Mouse (Mus musculus) neutrophil, adult 5-6 weeks (primary cell): ENCODE results near the gene Rps9. TPM values are rescaled to one million over a fixed set of nuclear protein-coding genes. Genes with fewer than 3 reads are reported as not detected.

ENCODE experiments used
- ATAC-seq: fragments of 151-379, 151-347 bp; 2 replicates; pipeline ENCODE4 v1.8.0; 2017; ENCODE audit warnings: mild to moderate bottlenecking, moderate TSS enrichment; ENCODE audit not compliant: insufficient number of reproducible peaks, poor library complexity, low FRiP score, severe bottlenecking; ENCODE audit errors: extremely low read depth
- total RNA-seq: library from RNA; stranded (forward); fragments of 200-1000 nt; gene quantifications from 2 replicates; pipeline ENCODE4 v1.2.3, GENCODE M21; 2017

Rps9 gene
- total RNA-seq, result 1,508 and 1,604 TPM in 2 replicates

DNA sequence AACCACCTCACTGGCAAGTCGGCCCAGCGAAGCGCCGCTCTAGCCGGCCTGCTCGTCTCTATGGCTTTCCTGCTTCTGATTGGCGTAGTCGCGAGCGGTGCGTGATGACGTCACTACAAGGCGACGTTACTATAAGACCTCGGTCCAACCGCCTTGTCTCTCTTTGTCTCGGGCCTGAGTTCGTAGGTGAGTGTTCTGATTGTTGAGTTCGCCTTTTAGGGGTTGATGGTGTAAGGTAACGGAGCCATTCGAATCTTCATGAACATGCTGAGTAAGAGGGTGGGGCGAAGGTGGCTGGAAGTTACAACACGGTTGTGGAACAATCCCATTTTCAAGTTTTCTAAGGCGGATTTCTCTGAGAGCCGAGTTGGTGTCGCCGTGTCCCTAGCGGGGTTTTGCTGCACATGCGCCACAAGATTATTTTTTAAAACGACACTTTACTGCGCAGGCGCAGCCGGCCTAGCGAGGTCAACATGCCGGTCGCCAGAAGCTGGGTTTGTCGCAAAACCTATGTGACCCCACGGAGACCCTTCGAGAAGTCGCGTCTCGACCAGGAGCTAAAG, at the start of gene Rps9:
Gene Rps9 (plus strand): TSS at position 115 of the 563 bp plus-strand sequence.
- peak; percentile 86 for ATAC-seq

GRCm38 (mm10) chr7:3656966-3657365, 46.8 kb upstream of the Rps9 start:
- no peak for ATAC-seq

DNA sequence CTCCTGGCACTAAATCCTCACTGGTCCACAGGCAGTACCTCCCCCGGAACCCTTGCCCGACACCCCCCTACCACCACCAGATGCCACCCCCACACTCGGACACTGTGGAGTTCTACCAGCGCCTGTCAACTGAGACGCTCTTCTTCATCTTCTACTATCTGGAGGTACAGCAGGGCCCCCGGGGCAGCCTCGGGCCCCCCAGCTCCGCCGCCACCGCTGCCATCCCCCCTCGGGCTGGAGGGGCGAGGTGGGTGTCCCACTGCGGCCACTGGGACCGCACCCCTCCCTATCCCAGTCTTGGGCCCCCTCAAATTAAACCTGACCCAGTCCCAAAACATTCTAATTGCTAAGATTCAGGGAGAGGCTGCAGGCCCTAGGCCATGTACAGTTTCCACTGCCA, 45.2 kb upstream of the Rps9 start:
- ATAC-seq, result no peak

GRCm38 (mm10) chr7:3664524-3665214, 39.1 kb upstream of the Rps9 start:
- ATAC-seq, result no peak

DNA sequence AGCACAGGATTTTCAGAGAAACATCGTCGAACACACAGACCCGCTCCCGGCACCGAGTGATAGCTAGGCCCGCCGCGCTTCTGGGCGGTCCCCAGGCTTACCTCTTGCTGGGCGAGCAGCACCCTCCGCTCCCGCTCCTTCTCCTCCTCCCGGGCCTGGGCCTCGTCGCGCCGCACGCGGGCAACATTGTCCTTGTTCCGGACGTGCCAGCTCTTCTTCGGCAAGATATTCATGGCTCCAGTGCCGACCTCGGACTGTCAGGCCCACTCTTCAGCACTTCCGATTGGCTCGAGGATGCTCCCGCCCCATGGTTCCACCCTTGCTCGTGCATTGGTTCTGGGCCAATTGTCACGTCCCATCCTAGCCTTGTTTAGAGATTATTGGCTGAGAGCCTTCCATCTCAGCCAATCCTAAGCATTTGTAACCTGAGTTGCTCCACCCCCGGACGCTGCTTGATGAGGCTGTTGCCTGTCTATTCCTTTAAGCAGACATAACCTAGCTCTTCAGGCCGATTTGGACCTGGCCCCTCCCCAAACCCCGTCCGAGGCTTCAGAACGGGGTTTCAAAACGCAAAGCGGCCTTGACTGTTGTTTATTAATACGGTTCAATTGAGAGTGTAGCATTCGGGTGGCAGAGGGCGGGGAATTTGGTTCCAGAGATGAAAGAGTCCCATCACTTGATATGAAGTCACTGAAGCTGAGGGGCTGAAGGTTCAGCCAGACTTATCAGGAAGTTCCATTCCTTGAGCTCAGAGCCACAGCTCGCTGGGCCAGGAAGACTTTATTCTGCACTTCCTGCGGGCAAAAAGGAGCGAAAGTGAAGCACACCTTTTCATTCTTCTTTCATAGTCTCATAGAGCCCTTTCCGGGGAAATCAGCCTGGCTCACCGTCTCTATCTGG, 38.3 kb upstream of the Rps9 start, which contains the start of gene Leng1:
Gene Leng1 (minus strand): TSS at position 626 of the 900 bp plus-strand sequence.
- ATAC-seq, result peak; percentile 98

GRCm38 (mm10) chr7:3666921-3667391, 36.8 kb upstream of the Rps9 start:
- ATAC-seq, result no peak

DNA sequence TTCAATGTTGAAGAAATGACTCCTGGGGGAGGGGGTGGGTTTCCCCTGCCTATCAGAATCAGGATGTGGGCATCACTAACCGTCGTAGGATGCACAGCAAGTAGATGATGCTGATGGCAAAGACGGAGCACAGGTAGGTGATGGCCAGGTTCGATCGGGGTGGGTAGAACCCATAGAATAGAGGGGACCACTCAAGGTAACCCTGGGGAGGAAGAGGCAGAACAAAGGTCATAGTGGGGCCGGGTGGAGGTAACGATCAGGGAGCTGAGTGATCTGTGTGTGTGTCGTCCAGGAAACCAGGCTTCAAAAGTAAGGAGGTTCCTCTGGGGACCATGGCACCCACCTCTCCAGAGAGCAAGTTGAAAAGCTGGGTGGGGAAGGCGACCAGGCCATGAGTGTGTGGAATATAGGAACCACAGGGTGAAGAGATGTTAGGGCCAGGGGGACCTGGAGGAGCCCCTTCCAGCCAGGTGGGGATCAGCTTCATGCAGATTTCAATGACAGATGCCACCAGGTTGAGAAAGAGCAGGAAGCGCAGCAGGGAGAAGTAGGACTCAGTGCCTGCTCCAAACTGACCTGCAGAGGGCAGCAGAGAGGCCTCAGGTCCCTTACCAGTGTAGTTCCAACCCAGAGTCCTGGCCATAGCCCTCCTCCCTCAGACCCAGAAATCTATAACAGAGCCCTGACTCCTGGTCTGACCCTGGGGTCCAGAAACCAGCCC, 29.1 kb upstream of the Rps9 start:
- ATAC-seq, result peak; percentile 90

GRCm38 (mm10) chr7:3675228-3675548, 28.6 kb upstream of the Rps9 start:
- ATAC-seq, result no peak

DNA sequence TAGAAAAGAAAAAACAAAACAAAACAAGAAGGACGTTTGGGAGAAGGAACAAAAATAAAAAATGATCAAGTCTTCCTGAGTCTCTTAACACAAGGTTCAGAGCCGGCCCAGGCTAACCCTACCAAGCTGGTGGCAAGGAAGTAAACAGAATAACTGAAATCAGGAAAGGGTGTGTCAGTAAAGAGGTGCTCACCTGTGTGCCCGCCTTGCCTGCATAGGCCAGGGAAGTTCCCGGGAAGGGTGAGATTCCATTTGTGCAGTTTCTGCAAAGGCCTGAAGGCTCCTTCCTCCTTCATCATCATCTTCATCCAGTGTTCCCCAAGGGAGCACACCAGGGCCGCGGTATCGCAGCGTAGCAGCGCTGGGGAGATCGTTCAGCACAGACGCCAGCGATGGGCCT, 27.4 kb upstream of the Rps9 start:
- no peak for ATAC-seq

DNA sequence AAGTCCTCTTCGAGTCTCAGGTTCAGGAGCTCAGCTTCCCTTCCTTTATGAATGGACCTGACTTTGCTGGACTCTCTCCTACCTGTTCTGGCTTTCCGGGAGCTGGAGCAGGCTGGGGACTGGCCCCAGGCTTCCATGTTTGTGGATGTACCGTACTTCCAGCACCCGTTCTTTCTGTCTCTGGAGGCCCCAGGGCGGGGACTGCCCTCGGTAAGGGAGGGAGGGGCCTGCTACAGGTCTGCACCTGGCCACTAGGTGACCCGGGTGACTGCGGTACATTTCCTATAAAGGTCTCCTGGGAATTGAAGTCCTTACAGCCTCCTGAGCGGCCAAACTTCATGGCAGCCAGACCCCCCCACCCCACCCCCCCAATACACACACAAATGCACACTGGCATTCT, 26.5 kb upstream of the Rps9 start, which contains the start of gene Tmc4:
Gene Tmc4 (minus strand): TSS at position 212 of the 400 bp plus-strand sequence.
- no peak for ATAC-seq

DNA sequence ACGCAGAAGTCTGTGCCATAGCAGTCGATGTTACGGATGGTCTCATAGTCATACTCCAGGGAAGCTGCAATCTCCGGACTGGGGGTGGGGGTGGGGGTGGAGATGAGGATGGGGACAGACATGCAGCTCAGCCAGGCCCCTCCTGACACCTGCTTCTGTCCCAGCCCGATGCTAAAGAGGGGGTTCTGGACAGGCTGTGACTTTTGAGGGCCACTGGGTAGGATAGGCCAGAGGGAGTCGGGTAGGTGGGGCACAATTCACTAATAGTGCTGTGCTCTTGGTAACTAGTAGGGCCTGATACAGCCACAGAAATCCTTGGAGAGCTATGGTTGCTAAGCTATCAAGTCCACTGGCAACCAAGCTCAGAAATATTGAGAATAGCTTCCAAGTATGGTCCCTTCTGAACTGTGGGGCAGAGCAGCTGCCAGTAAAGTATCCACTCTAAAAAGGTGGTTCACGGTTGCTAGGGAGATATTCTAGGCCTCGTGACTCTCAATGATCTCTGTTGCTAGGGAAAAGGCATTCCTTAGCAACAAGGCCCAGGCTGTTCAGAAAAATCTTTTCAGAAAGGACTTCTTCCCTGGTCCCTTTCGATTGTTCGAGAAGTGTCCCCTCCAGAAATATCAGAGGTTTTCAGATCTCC, 19.8 kb upstream of the Rps9 start:
- no peak for ATAC-seq

GRCm38 (mm10) chr7:3684698-3685097, 19.1 kb upstream of the Rps9 start:
- no peak for ATAC-seq

DNA sequence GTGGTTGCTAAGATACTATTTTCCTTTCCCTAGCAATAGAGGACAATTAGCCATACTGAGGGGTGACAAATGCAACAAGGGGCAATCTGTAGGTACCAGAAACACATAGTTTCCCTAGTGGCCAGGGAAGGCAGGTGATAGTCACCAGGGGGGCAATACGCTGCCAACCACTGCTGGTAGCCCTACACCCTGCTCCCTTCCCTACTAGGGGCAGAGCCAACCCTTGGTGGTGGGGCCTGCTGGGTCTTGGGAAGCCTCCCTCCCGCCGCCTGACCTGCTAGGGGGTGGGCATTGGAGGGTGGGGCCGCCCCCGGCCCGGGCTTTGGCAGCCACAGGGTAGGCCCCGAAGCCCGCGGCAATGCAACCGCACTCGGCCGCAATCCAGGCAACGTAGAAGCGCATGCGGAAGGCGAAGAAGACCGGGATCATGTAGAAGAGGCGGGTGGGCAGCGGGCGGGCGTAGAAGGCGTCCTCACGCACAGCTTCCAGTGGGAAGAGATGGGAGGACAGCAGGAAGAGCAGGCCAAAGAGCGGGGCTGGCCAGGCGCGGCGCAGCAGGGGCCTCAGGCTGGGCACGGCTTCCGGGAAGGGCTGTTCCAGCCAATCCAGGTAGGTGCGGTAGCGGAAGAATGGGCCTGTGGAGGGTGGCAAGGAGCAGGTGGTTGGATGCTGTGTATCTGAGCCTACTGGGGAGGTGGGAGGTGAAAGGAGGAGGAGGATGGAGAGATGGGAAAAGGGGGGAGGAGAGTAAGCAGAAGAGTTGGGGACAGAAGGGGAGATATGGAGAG, 18.2 kb upstream of the Rps9 start:
- ATAC-seq, result no peak

GRCm38 (mm10) chr7:3691919-3692318, 11.9 kb upstream of the Rps9 start:
- no peak for ATAC-seq

- ATAC-seq, result no peak; the same call in 1 of the 2 replicates
These were observed 11.3 kb upstream of the Rps9 start, which contains the start of gene Tsen34 for GRCm38 (mm10) chr7:3692382-3692986. Gene Tsen34, plus strand, starts transcription at chr7:3692863.

DNA sequence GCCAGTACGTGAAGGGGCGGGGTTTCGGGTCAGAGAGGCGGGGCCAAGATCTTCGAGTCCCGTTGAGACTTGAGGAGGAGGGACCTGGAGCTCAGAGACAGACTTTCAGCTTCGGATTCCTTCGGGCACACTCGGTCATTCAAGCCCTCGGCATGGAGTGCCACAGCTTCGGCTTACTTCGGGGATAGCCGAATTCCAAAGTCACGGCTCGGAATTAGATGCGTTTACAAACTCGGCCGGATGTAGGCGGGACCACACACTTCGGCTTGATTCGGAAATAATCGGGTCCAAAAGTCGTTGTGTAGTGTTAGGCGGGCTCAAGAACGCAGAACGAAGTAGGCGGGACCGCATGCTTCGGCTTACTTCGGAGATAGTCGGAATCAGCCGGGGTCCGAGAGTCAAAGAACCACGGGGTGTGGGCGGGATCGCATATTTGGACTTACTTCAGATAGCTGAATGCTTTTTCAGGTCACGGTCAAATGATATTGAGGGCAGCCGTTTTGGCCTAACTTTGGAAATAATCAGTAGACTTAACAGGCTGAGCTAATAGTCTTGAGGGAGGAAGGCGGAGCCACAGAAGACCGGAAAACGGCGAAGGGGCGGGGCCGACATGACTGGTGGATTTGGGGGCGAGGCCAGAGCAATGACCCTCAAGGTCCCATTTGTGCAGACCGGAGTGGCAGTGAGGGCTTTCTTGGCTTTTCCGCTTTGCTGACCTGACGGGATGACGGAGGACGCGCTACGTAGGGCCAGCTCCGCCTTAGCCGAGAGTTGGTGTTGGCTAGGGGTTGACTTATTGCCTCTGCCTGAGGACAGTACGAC, 10.6 kb upstream of the Rps9 start, which contains the start of gene Mboat7:
Gene Mboat7 (minus strand): TSS at position 537 of the 822 bp plus-strand sequence.
- peak; percentile 72 for ATAC-seq

DNA sequence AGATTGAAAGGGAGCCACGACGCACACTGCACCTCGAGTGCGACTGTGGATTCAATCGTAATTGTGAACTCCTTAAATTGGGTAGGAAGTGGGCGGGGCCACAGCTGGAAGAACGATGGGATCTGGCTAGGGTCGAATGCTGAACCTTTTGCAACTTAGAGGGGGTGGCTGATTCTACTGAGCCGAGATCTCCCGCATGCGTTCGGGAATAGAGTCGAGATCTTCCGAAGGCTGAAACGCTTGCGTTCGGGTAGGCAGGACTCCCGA, 10.1 kb upstream of the Rps9 start:
- no peak for ATAC-seq
